Mouse (Mus musculus) adrenal gland, postnatal 10 days (tissue): ENCODE data around the gene Prom2. TPM values are rescaled to one million over a fixed set of nuclear protein-coding genes. Genes with fewer than 3 reads are reported as not detected.

Source experiments
- DNase-seq: peaks from one replicate; pipeline ENCODE4 v3.0.0; 2021; ENCODE audit warnings: mixed read lengths
- total RNA-seq, 2 experiments: library from RNA; stranded (reverse); gene quantifications; 2 replicates each; pipeline ENCODE4 v1.2.3; 2021

Prom2 gene
- total RNA-seq, 2 experiments from 2014 or later, result 0.09 to 0.12 TPM

DNA sequence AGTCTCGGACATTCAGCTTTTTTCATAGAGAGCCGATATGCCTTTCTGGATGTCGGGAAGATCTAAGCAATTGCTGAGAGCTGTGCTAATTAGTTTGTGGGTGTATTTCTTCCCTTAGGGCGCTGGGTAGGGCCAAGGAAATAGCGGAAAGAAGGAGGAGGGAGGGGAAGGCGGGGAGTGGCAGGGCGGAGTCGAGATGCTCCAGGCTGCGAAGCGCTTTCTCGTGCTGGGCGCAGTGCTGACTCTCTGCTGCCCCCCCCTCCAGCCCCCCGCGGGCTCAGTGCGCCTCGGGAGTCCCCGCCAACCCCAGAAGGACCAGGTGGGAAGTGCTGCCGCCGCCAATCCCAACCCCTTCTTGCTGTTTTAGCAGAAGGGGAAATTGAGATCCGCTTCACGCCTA, 58.3 kb downstream of the Prom2 start:
- no peak for DNase-seq

DNA sequence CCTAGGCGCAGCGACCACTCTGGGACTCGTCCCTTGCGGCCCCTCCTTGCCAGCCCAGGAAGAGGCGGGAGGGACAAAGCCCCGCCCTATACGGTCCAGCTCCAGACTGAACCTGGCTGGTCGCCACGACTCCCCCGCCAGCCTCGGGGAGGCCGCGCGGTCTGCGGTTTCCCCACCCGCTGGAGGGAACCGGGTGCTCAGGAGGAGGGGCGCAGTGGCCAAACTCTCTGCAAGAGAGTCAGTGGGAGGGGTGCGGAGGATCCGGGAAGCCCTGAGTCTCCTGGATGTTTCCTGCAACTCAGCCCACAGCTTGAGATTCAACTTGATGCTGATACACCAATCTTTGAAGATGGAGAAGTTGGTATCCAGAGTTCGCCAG, 58.7 kb downstream of the Prom2 start:
- peak; percentile 71 for DNase-seq

DNA sequence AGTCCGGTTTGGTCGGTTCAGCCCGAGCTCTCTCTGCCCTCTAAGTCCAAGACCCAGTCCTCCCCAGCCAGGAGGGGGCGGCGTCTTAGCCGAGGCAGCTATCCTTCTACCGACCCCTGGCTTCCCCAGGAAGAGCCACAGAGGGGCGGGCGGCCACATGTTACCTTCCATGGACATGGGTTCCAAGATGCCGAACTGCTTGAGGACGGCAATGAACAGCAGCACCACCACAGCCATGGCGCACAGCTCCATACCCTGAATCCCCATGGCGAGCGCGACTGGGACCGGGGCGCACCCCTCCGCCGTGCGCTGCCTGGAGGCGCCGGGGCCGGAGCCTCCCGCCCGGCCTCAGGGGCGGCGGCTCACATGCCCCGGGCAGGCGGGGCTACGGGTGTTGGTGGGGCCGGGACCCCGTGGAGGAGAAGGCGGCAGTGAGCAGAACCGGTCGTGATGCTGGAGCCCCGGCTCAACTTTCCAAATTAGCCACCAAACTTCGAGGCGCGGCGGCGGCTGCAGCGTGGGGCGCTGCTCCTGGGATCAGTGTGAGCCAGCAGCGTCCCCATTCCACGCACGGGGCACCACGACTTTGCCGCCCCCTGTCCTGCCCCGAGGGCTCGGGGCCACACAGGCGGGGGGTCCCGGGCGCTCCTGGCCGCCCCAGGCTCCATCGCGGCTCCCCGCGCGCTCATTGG, 59.3 kb downstream of the Prom2 start:
- no peak for DNase-seq

- no peak for DNase-seq
Measured at GRCm38 (mm10) chr2:127479763-127480162, 61.5 kb downstream of the Prom2 start.

GRCm38 (mm10) chr2:127479210-127479609, 62.1 kb downstream of the Prom2 start:
- no peak for DNase-seq

Other genes with a start within 250 kb of the Prom2 start
- 1 to 10 TPM; 4.2 to 5.5 TPM for gene Dusp2, start 205.3 kb downstream of the Prom2 start, total RNA-seq
- gene Astl, start 202.8 kb downstream of the Prom2 start, total RNA-seq, result under 1 TPM in 1 of 2 experiments, not detected in 1; 0.21 TPM
- 1 to 10 TPM; 2.6 to 2.7 TPM for gene Adra2b, start 178.3 kb downstream of the Prom2 start, total RNA-seq
- gene Gpat2, start 116.3 kb downstream of the Prom2 start, total RNA-seq, result under 1 TPM; 0.48 to 0.58 TPM
- gene Fahd2a, start 96.9 kb downstream of the Prom2 start, total RNA-seq, result 10 to 100 TPM; 44.4 to 52.4 TPM
- 1 to 10 TPM; 3.5 to 4.3 TPM for gene Kcnip3, start 19.4 kb downstream of the Prom2 start, total RNA-seq
- 1 to 10 TPM; 3.0 to 4.3 TPM for gene Zfp661, start 45.6 kb upstream of the Prom2 start, total RNA-seq
- gene Mrps5, start 45.8 kb upstream of the Prom2 start, total RNA-seq, result 100 to 1,000 TPM; 137 to 159 TPM
- gene Mal, start 115.2 kb upstream of the Prom2 start, total RNA-seq, result 1 to 10 TPM; 5.8 to 7.0 TPM
- 1 to 10 TPM; 5.1 to 6.0 TPM for gene Mall, start 188.5 kb upstream of the Prom2 start, total RNA-seq
- gene Nphp1, start 247.4 kb upstream of the Prom2 start, total RNA-seq, result 10 to 100 TPM; 20.7 to 22.8 TPM